Mouse (Mus musculus) midbrain, embryonic 11.5 days (tissue): ENCODE data around the gene Zbtb7b. TPM values are rescaled to one million over a fixed set of nuclear protein-coding genes. Genes with fewer than 3 reads are reported as not detected.
A peak's percentile ranks its signal among the peaks of the same experiment; 100 is the strongest.

Experiments used
- ATAC-seq: fragments of 200-750 bp; cut with Nextera tagmentation; 2 replicates; pipeline ENCODE4 v1.8.0; 2017; ENCODE audit warnings: moderate TSS enrichment, moderate library complexity; ENCODE audit not compliant: low FRiP score
- DNase-seq: peaks from one replicate; pipeline ENCODE4 v3.0.0; 2015; ENCODE audit warnings: low spot score; ENCODE audit errors: missing footprints
- H3K27ac ChIP-seq: fragments of 300-500 bp; sonication (generic); 2 replicates; pipeline ENCODE4 v1.5.1; 2014; ENCODE audit warnings: low read depth, low read length
- H3K27me3 ChIP-seq: fragments of 300-500 bp; sonication (generic); 2 replicates; pipeline ENCODE4 v1.6.1; 2014; ENCODE audit warnings: mild to moderate bottlenecking, low read length, moderate library complexity, mixed read lengths; ENCODE audit not compliant: control insufficient read depth, insufficient read depth
- H3K36me3 ChIP-seq: fragments of 300-500 bp; sonication (generic); 2 replicates; pipeline ENCODE4 v1.6.1; 2014; ENCODE audit warnings: mild to moderate bottlenecking, low read length, moderate library complexity, mixed read lengths; ENCODE audit not compliant: control insufficient read depth, insufficient read depth
- H3K4me1 ChIP-seq: fragments of 300-500 bp; sonication (generic); 2 replicates; pipeline ENCODE4 v1.6.1; 2014; ENCODE audit warnings: low read length; ENCODE audit not compliant: control insufficient read depth, insufficient read depth
- H3K4me2 ChIP-seq: fragments of 300-500 bp; sonication (generic); 2 replicates; pipeline ENCODE4 v1.6.1; 2014; ENCODE audit warnings: mild to moderate bottlenecking, moderate library complexity
- H3K4me3 ChIP-seq: fragments of 300-500 bp; sonication (generic); 2 replicates; pipeline ENCODE4 v1.5.1; 2014; ENCODE audit warnings: low read depth, low read length
- H3K9ac ChIP-seq: fragments of 300-500 bp; sonication (generic); 2 replicates; pipeline ENCODE4 v1.6.1; 2014; ENCODE audit warnings: low read length
- H3K9me3 ChIP-seq: fragments of 300-500 bp; sonication (generic); 2 replicates; pipeline ENCODE4 v1.6.1; 2016; ENCODE audit warnings: low read length; ENCODE audit not compliant: control insufficient read depth
- WGBS: fragments of 180-500 bp; shearing (Covaris S2); extraction: QIAGEN DNeasy Blood & Tissue Kit; methylation state at CpG from one replicate; pipeline ENCODE4 v1.1.7; 2014; 5-methylcytosine and 5-hydroxymethylcytosine counted together
- polyA plus RNA-seq: library from polyadenylated mRNA; unstranded; fragments of >200 nt; fragmentation: Nextera tagmentation; extraction: Ambion mirVana; gene quantifications from 2 replicates; pipeline ENCODE4 v1.2.1, GENCODE M21; 2014

The Zbtb7b gene
- polyA plus RNA-seq: 0.27 and 0.32 TPM in 2 replicates

- Histone ChIP-seq H3K27me3 (peaks cover 16% of the 10 kb centered on the region), H3K36me3 (no peaks in the 10 kb centered on the region), H3K4me1 (peaks cover 41% of the 10 kb centered on the region), H3K4me3 (peak within 1 kb of the TSS; percentile 42), H3K27ac (peak within 1 kb of the TSS; percentile 62; the same call in 1 of the 2 replicates), H3K4me2 (peak within 1 kb of the TSS; percentile 84), H3K9ac (peak within 1 kb of the TSS; percentile 53), H3K9me3 (no peaks in the 10 kb centered on the region)
- peak; percentile 98 for DNase-seq
- WGBS: under 1% methylated on average over 42 of the region's 42 CpGs
- ATAC-seq: peak; percentile 53
These were observed at the start of gene Zbtb7b for GRCm38 (mm10) chr3:89394006-89394893. TSS of gene Zbtb7b (minus strand) at chr3:89394776.

- Histone ChIP-seq H3K9me3 (no peaks in the 10 kb centered on the region), H3K27me3 (no peaks in the 10 kb centered on the region; the same call in 1 of the 2 replicates), H3K4me1 (peaks cover 13% of the 10 kb centered on the region), H3K4me2 (no peak overlapping the region), H3K4me3 (no peak overlapping the region), H3K9ac (no peak overlapping the region), H3K27ac (no peak overlapping the region), H3K36me3 (no peaks in the 10 kb centered on the region)
- ATAC-seq (no peak), DNase-seq (no peak)
- WGBS: 90% methylated on average over 2 of the region's 2 CpGs
These were observed 46.1 kb upstream of the Zbtb7b start for GRCm38 (mm10) chr3:89440691-89441090.

DNA sequence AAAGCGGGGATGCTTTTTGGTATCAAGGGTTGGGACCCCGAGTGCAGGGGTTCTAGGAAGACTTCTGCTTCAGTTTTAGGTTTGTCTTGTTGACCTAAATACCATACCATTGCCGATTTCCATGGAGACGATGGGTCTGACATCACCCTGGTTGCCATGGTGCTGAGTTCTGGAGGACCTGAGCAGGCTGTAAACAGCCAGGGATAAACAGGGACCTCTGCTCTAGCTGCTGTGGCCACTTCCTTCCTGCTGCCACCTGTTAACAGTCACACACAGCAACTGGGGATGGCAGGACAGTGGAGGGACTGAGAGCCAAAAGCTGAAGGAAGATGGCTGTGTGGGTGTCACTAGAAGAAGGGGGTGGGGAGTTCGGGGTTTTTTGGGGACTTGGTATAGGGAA lies 42.7 kb upstream of the Zbtb7b start:
- ATAC-seq: 0 out of 2 replicates have a peak, but pooled peaks have one; percentile 23
- H3K27ac ChIP-seq: no peak overlapping the region
- H3K4me2 ChIP-seq: peak overlapping the region; percentile 60
- whole genome bisulfite sequencing: 18% methylated on average over 5 of the region's 5 CpGs
- peak overlapping the region; percentile 40; the same call in 1 of the 2 replicates for H3K4me3 ChIP-seq
- H3K27me3 ChIP-seq: no peaks in the 10 kb centered on the region; the same call in 1 of the 2 replicates
- peaks cover 6% of the 10 kb centered on the region; the same call in 1 of the 2 replicates for H3K36me3 ChIP-seq
- peaks cover 13% of the 10 kb centered on the region for H3K4me1 ChIP-seq
- peak overlapping the region; percentile 59 for H3K9ac ChIP-seq
- H3K9me3 ChIP-seq: no peaks in the 10 kb centered on the region
- peak; percentile 86 for DNase-seq

DNA sequence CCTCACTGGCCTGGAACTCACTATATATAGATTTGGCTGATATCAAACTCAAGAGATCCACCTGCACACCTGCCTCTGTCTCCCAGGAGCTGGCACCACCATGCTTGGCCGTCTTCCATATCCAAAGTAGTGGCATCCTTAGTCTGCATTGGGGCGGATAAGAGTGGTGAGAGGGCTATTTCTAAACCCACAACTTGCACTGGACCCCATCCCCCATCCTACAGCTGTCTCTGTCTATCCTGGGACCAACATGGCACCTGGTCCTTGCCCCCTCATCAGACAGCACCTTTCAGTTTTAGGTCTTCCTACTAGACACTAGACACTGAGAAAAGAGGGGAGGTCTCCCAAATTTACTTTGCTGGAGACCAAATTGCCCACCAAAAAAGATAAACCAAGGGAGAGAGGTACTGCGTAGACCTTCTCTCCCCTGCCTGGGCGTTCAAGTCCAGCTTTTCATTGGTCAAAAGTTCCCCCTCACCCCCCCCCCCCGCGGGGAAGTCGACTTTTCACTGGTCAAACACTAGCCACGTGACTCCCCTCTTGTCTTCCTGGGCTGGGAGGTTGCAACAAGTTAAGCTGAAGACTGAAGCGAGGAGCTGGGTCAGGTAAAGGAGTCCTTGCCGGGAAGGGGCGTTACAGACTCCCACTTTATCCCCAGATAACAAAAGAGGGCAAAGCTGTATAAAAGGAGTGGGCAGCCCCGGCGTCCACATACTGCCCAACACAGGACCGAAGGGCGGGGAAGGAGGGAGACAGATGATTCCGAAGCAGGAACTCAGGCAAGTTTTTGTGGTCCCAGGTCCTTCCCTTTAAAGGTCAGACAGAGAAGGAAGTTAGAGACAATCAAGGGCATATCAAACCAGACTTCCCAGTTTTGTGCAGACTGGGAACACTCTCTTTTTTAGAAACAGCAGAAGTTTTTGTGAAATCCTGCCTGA lies 41.9 kb upstream of the Zbtb7b start, which contains the start of gene Pbxip1:
Gene Pbxip1, plus strand, starts transcription at position 531 of the 938 bp plus-strand sequence.
- H3K4me2 ChIP-seq: peak within 1 kb of the TSS; percentile 60
- DNase-seq (peak; percentile 94), ATAC-seq (peak; percentile 83)
- no peaks in the 10 kb centered on the region; the same call in 1 of the 2 replicates for H3K27me3 ChIP-seq
- H3K4me3 ChIP-seq: peak within 1 kb of the TSS; percentile 40
- H3K27ac ChIP-seq: no peak within 1 kb of the TSS
- H3K9ac ChIP-seq: peak within 1 kb of the TSS; percentile 59
- peaks cover 13% of the 10 kb centered on the region for H3K4me1 ChIP-seq
- 3% methylated on average over 16 of the region's 16 CpGs for WGBS
- peaks cover 6% of the 10 kb centered on the region; the same call in 1 of the 2 replicates for H3K36me3 ChIP-seq
- no peaks in the 10 kb centered on the region for H3K9me3 ChIP-seq

GRCm38 (mm10) chr3:89435041-89435440 lies 40.5 kb upstream of the Zbtb7b start:
- no peak overlapping the region for H3K27ac ChIP-seq
- no peaks in the 10 kb centered on the region; the same call in 1 of the 2 replicates for H3K27me3 ChIP-seq
- peaks cover 6% of the 10 kb centered on the region; the same call in 1 of the 2 replicates for H3K36me3 ChIP-seq
- H3K4me1 ChIP-seq: peaks cover 20% of the 10 kb centered on the region
- ATAC-seq: no peak
- no peak overlapping the region for H3K4me3 ChIP-seq
- DNase-seq: no peak
- 81% methylated on average over 7 of the region's 7 CpGs for WGBS
- no peak overlapping the region for H3K9ac ChIP-seq
- no peaks in the 10 kb centered on the region for H3K9me3 ChIP-seq
- H3K4me2 ChIP-seq: no peak overlapping the region

DNA sequence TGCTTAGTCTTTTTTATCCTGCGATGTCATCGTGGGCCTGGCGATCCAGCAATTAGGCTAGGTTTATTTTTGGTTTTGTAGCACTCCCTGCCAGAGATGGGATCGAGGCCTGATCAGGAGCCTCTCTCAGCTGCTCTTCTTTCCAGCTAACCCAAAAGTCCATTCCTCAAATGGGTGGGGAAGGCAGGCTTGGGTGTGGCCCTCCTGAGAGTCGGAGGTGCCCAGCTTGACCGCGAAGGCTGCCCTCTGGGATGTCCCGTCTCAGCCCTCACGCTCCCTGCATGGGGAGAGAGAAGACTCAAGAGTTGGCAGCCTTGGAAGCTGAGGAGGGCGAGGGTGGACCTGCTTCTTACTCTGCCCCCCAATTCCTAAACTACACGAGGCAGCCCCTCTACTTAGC lies 40.0 kb upstream of the Zbtb7b start:
- Histone ChIP-seq H3K36me3 (peaks cover 6% of the 10 kb centered on the region; the same call in 1 of the 2 replicates), H3K4me1 (peaks cover 20% of the 10 kb centered on the region), H3K9me3 (no peaks in the 10 kb centered on the region), H3K4me2 (no peak overlapping the region), H3K4me3 (no peak overlapping the region), H3K9ac (no peak overlapping the region), H3K27me3 (no peaks in the 10 kb centered on the region), H3K27ac (no peak overlapping the region)
- no peak for ATAC-seq
- DNase-seq: no peak
- 84% methylated on average over 11 of the region's 11 CpGs for WGBS

- Histone ChIP-seq H3K4me3 (no peak overlapping the region), H3K4me2 (no peak overlapping the region), H3K9ac (no peak overlapping the region), H3K9me3 (no peaks in the 10 kb centered on the region), H3K36me3 (peaks cover 6% of the 10 kb centered on the region; the same call in 1 of the 2 replicates), H3K27me3 (no peaks in the 10 kb centered on the region), H3K4me1 (peaks cover 20% of the 10 kb centered on the region), H3K27ac (no peak overlapping the region)
- DNase-seq: no peak
- ATAC-seq: no peak
- WGBS: 92% methylated on average over 8 of the region's 8 CpGs
These were observed 38.0 kb upstream of the Zbtb7b start for GRCm38 (mm10) chr3:89432606-89433005.

- no peaks in the 10 kb centered on the region for H3K9me3 ChIP-seq
- ATAC-seq (peak; percentile 97), DNase-seq (peak; percentile 98)
These were observed 35.9 kb upstream of the Zbtb7b start, which contains the start of gene Pygo2 for GRCm38 (mm10) chr3:89430171-89431159. TSS of gene Pygo2 (plus strand) at chr3:89430214.

More at GRCm38 (mm10) chr3:89430171-89431159, 35.9 kb upstream of the Zbtb7b start, which contains the start of gene Pygo2:
- H3K27ac ChIP-seq: peak within 1 kb of the TSS; percentile 74
- H3K4me2 ChIP-seq: peak within 1 kb of the TSS; percentile 91
- 2% methylated on average over 68 of the region's 68 CpGs for WGBS
- peak within 1 kb of the TSS; percentile 95 for H3K4me3 ChIP-seq
- no peaks in the 10 kb centered on the region for H3K27me3 ChIP-seq
- peaks cover 6% of the 10 kb centered on the region; the same call in 1 of the 2 replicates for H3K36me3 ChIP-seq
- peaks cover 7% of the 10 kb centered on the region for H3K4me1 ChIP-seq
- peak within 1 kb of the TSS; percentile 95 for H3K9ac ChIP-seq
